Comparison of ENCODE assay signal across 11 mouse cellular contexts in genomic region chr1:118983389-118983788, GRCm38 (mm10).
DNase-seq lines count a peak whose midpoint lies in the region; ATAC-seq and TF ChIP-seq lines count a peak whose summit lies in the region.
"Had no signal": no experiment of that assay in that cellular context is flagged by ENCODE, and none has a peak within 500 bp of the region (broad histone marks: within the 10 kb centered on the region; RNA-seq: fewer than 3 reads in every experiment).

No protein-coding gene starts in this region.

- H3K9ac ChIP-seq in heart, embryonic 13.5 days: peak overlapping the region; percentile 63
- H3K9ac ChIP-seq in heart, adult 2 months (ENCODE audit: low read depth, low read length): no peak overlapping the region

- peak overlapping the region; percentile 90 for H3K27ac ChIP-seq in heart, embryonic 13.5 days (replicated peaks)
- H3K27ac ChIP-seq in heart, adult 2 months: no peak overlapping the region
- H3K27ac ChIP-seq in limb, embryonic 10.5 days: peak overlapping the region; percentile 86

- DNase-seq in heart, adult 2 months: no peak
- peak; percentile 21 for DNase-seq in retina, embryonic 14.5 days (ENCODE audit: low spot score)
- no peak for DNase-seq in retina, postnatal 1 day
- DNase-seq in limb, embryonic 10.5 days (ENCODE audit: low spot score): peak; percentile 54
- DNase-seq in left cerebral cortex, adult 8-10 months (ENCODE audit: low spot score in 2 of 2): no peak
- no peak for DNase-seq in cerebellum, adult 8-10 months
- DNase-seq: adrenal gland, postnatal 10 days; lung, postnatal 4 days; right cerebral cortex, postnatal 4 days had no signal

- no peak for TF ChIP-seq POLR2A in heart, adult 2 months (IDR thresholded peaks at IDR 0.05; ENCODE audit: insufficient read depth, low read depth, low read length)

- no peak for TF ChIP-seq CTCF in heart, adult 2 months (IDR thresholded peaks at IDR 0.05)

- no peaks in the 10 kb centered on the region for H3K9me3 ChIP-seq in heart, embryonic 13.5 days
- H3K9me3 ChIP-seq in limb, embryonic 10.5 days (replicated peaks): no peaks in the 10 kb centered on the region

- peaks cover 54% of the 10 kb centered on the region for H3K4me1 ChIP-seq in heart, embryonic 13.5 days
- H3K4me1 ChIP-seq in heart, adult 2 months (ENCODE audit: control insufficient read depth, insufficient read depth, low read length): peaks cover 4% of the 10 kb centered on the region; the same call in 1 of the 2 replicates
- H3K4me1 ChIP-seq in limb, embryonic 10.5 days: peaks cover 63% of the 10 kb centered on the region

- no peak for ATAC-seq in heart, embryonic 13.5 days (ENCODE audit: extremely low read depth, insufficient number of reproducible peaks, low FRiP score, low TSS enrichment)
- no peak for ATAC-seq in activated CD4-positive, CD25-positive, alpha-beta regulatory T cell, adult 4 months

- no peaks in the 10 kb centered on the region for H3K27me3 ChIP-seq in heart, embryonic 13.5 days (replicated peaks)
- no peaks in the 10 kb centered on the region for H3K27me3 ChIP-seq in heart, adult 2 months (ENCODE audit: control insufficient read depth, insufficient read depth, low read length)
- H3K27me3 ChIP-seq in limb, embryonic 10.5 days (ENCODE audit: low read depth, poor library complexity, severe bottlenecking): no peaks in the 10 kb centered on the region

- intact Hi-C loops in heart, adult 2 months (cut with DNase I): loop anchor here (5.0 kb wide), 1 partner anchor 69 kb away; the partner anchor contains the start of gene Gli2

- no peak overlapping the region for H3K4me3 ChIP-seq in heart, embryonic 13.5 days
- H3K4me3 ChIP-seq in heart, adult 2 months: no peak overlapping the region
- peak overlapping the region; percentile 35; the same call in 1 of the 2 replicates for H3K4me3 ChIP-seq in limb, embryonic 10.5 days

- no peaks in the 10 kb centered on the region for H3K79me2 ChIP-seq in heart, adult 2 months (replicated peaks; ENCODE audit: control insufficient read depth, insufficient read depth, low read length)

- WGBS in heart, embryonic 13.5 days: 46% methylated on average over 2 of the region's 2 CpGs
- WGBS in heart, adult 2 months: 65% methylated on average over 2 of the region's 2 CpGs
- WGBS in limb, embryonic 10.5 days: 12% methylated on average over 2 of the region's 2 CpGs

- no peak for TF ChIP-seq EP300 in heart, adult 2 months (IDR thresholded peaks at IDR 0.05; ENCODE audit: insufficient read depth, low read depth, low read length)

- H3K4me2 ChIP-seq in heart, embryonic 13.5 days: peak overlapping the region; percentile 16; the same call in 1 of the 2 replicates

- no peaks in the 10 kb centered on the region for H3K36me3 ChIP-seq in heart, embryonic 13.5 days
- H3K36me3 ChIP-seq in heart, adult 2 months (ENCODE audit: control insufficient read depth, insufficient read depth, low read length): no peaks in the 10 kb centered on the region
- peaks cover 42% of the 10 kb centered on the region for H3K36me3 ChIP-seq in limb, embryonic 10.5 days

Comparison
In these comparisons a context has a peak if more than half of its experiments do, and no peak if none do; other contexts are left out.
1. DNase-seq: peak in retina, embryonic 14.5 days (single experiment) and limb, embryonic 10.5 days (single experiment); none in heart, adult 2 months (0 of 2), retina, postnatal 1 day (single experiment), left cerebral cortex, adult 8-10 months (0 of 2) and cerebellum, adult 8-10 months (single experiment).